Mouse (Mus musculus): ENCODE data around the gene Gm49711. TPM values are rescaled to one million over a fixed set of nuclear protein-coding genes. Genes with fewer than 3 reads are reported as not detected.

Gm49711 gene
- total RNA-seq (2021), result not detected
- long read RNA-seq, experiment 1, result 0 reads
- long read RNA-seq, experiment 2, result 0 reads

GRCm38 (mm10) chr16:92057852-92058643, at the start of gene Gm49711, which contains the start of the genes Mrps6 and Slc5a3:
Gene Gm49711, plus strand, starts transcription at chr16:92058316.
Gene Mrps6, plus strand, starts transcription at chr16:92058270.
Gene Slc5a3, plus strand, starts transcription at chr16:92058322.
- DNase-seq, result peak; percentile 89

- no peak for DNase-seq
Observed at GRCm38 (mm10) chr16:92009586-92009985, 48.5 kb upstream of the Gm49711 start.

- DNase-seq, result no peak
Observed at GRCm38 (mm10) chr16:92016792-92017191, 41.3 kb upstream of the Gm49711 start.

- DNase-seq, result peak; percentile 24
Observed at GRCm38 (mm10) chr16:92019141-92020118, 38.7 kb upstream of the Gm49711 start.

GRCm38 (mm10) chr16:92021656-92022400, 36.3 kb upstream of the Gm49711 start:
- DNase-seq, result no peak

- no peak for DNase-seq
Observed at GRCm38 (mm10) chr16:92022494-92023283, 35.4 kb upstream of the Gm49711 start.

- DNase-seq, result no peak
Observed at GRCm38 (mm10) chr16:92033286-92033685, 24.8 kb upstream of the Gm49711 start.

GRCm38 (mm10) chr16:92034676-92035075, 23.4 kb upstream of the Gm49711 start:
- DNase-seq, result no peak

- no peak for DNase-seq
Observed at GRCm38 (mm10) chr16:92036701-92037100, 21.4 kb upstream of the Gm49711 start.

- DNase-seq, result no peak
Observed at GRCm38 (mm10) chr16:92037891-92038607, 20.1 kb upstream of the Gm49711 start.

- no peak for DNase-seq
Observed at GRCm38 (mm10) chr16:92039421-92039820, 18.7 kb upstream of the Gm49711 start.

- DNase-seq, result no peak
Observed at GRCm38 (mm10) chr16:92039966-92040365, 18.1 kb upstream of the Gm49711 start.

GRCm38 (mm10) chr16:92051777-92052310, 6.3 kb upstream of the Gm49711 start:
- no peak for DNase-seq

GRCm38 (mm10) chr16:92052569-92052968, 5.5 kb upstream of the Gm49711 start:
- DNase-seq, result no peak

- DNase-seq, result no peak
Observed at GRCm38 (mm10) chr16:92056711-92057110, 1.4 kb upstream of the Gm49711 start.

- no peak for DNase-seq
Observed at GRCm38 (mm10) chr16:92057456-92057851, 662 bp upstream of the Gm49711 start.

GRCm38 (mm10) chr16:92058644-92059620, 816 bp downstream of the Gm49711 start:
- DNase-seq, result no peak

GRCm38 (mm10) chr16:92060213-92060612, 2.1 kb downstream of the Gm49711 start:
- no peak for DNase-seq

GRCm38 (mm10) chr16:92061586-92061985, 3.5 kb downstream of the Gm49711 start:
- DNase-seq, result no peak
